Mouse (Mus musculus) adrenal gland, postnatal 14 days (tissue): Measurements from ENCODE around the gene Zfp114. TPM values are rescaled to one million over a fixed set of nuclear protein-coding genes. Genes with fewer than 3 reads are reported as not detected.

ENCODE experiments used
- total RNA-seq: library from RNA; stranded (reverse); gene quantifications from 2 replicates; pipeline ENCODE4 v1.2.3, GENCODE M21; 2021

Gene Zfp114
- total RNA-seq, 1 experiment from 2014 or later: 0.30 TPM

Other genes with a start within 250 kb of the Zfp114 start
- not detected in 2 replicates for gene Vmn1r179, start 248.1 kb upstream of the Zfp114 start, total RNA-seq
- not detected in 2 replicates for gene Vmn1r180, start 224.4 kb upstream of the Zfp114 start, total RNA-seq
- gene Vmn1r181, start 200.4 kb upstream of the Zfp114 start, total RNA-seq: not detected in 2 replicates
- gene V1rd19, start 173.4 kb upstream of the Zfp114 start, total RNA-seq: not detected in 2 replicates
- gene Vmn1r183, start 121.8 kb upstream of the Zfp114 start, total RNA-seq: not detected in 2 replicates
- gene Zfp180, start 93.1 kb upstream of the Zfp114 start, total RNA-seq: 21.8 and 22.3 TPM in 2 replicates
- 2.6 and 3.3 TPM in 2 replicates for gene Zfp112, start 62.7 kb upstream of the Zfp114 start, total RNA-seq
- 7.3 and 9.2 TPM in 2 replicates for gene Zfp235, start 40.9 kb upstream of the Zfp114 start, total RNA-seq
- 9.5 TPM in 2 replicates for gene Zfp111, start 36.4 kb downstream of the Zfp114 start, total RNA-seq
- gene Zfp109, start 62.5 kb downstream of the Zfp114 start, total RNA-seq: 2.7 and 3.0 TPM in 2 replicates
- gene Zfp108, start 79.7 kb downstream of the Zfp114 start, total RNA-seq: 2.1 and 3.4 TPM in 2 replicates
- 4.4 and 4.7 TPM in 2 replicates for gene Zfp93, start 95.4 kb downstream of the Zfp114 start, total RNA-seq
- gene Zfp61, start 126.2 kb downstream of the Zfp114 start, total RNA-seq: 6.5 and 11.4 TPM in 2 replicates
- gene Zfp94, start 141.6 kb downstream of the Zfp114 start, total RNA-seq: 3.8 and 5.4 TPM in 2 replicates
- gene Tescl, start 158.9 kb downstream of the Zfp114 start, total RNA-seq: not detected in 2 replicates
- gene Lypd5, start 174.1 kb downstream of the Zfp114 start, total RNA-seq: not detected in 2 replicates
- 4.9 and 7.3 TPM in 2 replicates for gene Kcnn4, start 195.2 kb downstream of the Zfp114 start, total RNA-seq
- gene Smg9, start 224.6 kb downstream of the Zfp114 start, total RNA-seq: 17.3 and 26.7 TPM in 2 replicates